Mouse (Mus musculus): Measurements from ENCODE around the gene Gm3029. TPM values are rescaled to one million over a fixed set of nuclear protein-coding genes. Genes with fewer than 3 reads are reported as not detected.

Gm3029 gene
- not detected in 2 replicates for polyA plus RNA-seq (2015; fragmentation: Nextera tagmentation; extraction: Ambion mirVana)

DNA sequence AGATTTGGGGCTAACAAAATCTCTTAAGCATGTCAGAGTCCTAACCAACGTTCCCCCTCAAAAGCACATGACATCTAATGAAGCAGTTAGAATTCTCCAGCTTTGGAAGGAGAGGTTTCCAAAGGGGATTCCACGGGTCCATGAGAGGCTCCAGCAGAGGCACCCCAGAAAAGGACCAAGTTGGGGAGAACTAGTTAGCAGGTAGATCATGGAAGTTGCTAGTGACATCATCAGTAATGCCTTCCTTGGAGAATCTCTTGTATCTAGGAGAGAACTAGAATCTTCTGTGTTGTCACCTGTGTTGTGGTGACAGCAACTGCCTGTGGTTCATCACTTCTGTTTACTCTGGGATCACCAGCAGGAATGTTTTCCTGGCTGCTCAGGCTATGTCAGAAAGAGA lies at the start of gene Gm3029:
TSS of gene Gm3029 (plus strand) at position 301 of the 400 bp plus-strand sequence.

DNA sequence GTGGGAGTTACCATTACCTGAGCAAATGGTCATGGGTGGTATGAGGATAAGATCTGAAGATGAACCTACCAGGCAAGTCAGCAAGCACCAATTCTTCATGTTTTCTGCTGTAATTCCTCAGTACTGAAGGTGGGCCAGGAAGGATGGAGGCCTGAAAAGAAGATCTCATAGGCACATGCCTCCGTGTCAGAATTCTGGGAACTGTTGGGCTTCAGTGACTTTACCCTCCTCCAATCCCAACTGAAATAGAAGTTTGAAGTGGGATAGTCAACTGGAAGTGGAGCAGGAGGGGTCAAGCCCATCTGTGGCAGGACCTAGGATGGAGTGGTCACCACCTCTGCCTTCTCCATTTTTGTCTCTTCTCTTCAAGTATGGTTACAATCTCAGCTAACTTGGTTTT lies 47.7 kb upstream of the Gm3029 start, which contains the start of gene Gm2916:
TSS of gene Gm2916 (plus strand) at position 301 of the 400 bp plus-strand sequence.

DNA sequence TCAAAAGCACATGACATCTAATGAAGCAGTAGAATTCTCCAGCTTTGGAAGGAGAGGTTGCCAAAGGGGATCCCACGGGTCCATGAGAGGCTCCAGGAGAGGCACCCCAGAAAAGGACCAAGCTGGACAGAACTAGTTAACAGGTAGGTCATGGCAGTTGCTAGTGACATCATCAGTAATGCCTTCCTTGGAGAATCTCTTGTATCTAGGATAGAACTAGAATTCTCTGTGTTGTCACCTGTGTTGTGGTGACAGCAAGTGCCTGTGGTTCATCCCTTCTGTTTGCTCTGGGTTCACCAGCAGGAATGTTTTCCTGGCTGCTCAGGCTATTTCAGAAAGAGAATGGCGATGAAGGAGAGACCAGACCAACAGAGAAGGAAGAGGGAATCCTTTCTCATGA lies 31.7 kb downstream of the Gm3029 start, which contains the start of gene Gm3095:
TSS of gene Gm3095 (plus strand) at position 301 of the 400 bp plus-strand sequence.

Other genes with a start within 250 kb of the Gm3029 start
- not detected in 2 replicates for gene Gm3043, start 243.0 kb upstream of the Gm3029 start, polyA plus RNA-seq (2015; fragmentation: Nextera tagmentation; extraction: Ambion mirVana)
- gene Gm3002, start 121.7 kb upstream of the Gm3029 start, polyA plus RNA-seq (2015; fragmentation: Nextera tagmentation; extraction: Ambion mirVana): 0.14 and 0.27 TPM in 2 replicates
- gene Gm3033, start 85.5 kb upstream of the Gm3029 start, polyA plus RNA-seq (2015; fragmentation: Nextera tagmentation; extraction: Ambion mirVana): not detected in 2 replicates
- gene Gm2916, start 47.6 kb upstream of the Gm3029 start, polyA plus RNA-seq (2015; fragmentation: Nextera tagmentation; extraction: Ambion mirVana): 0.18 TPM in 1 of 2 replicates, not detected in the other
- 0.25 TPM in 1 of 2 replicates, not detected in the other for gene Gm3095, start 31.8 kb downstream of the Gm3029 start, polyA plus RNA-seq (2015; fragmentation: Nextera tagmentation; extraction: Ambion mirVana)
- not detected in 2 replicates for gene Gm3099, start 66.6 kb downstream of the Gm3029 start, polyA plus RNA-seq (2015; fragmentation: Nextera tagmentation; extraction: Ambion mirVana)
- gene Gm5796, start 92.2 kb downstream of the Gm3029 start, polyA plus RNA-seq (2015; fragmentation: Nextera tagmentation; extraction: Ambion mirVana): 0.11 and 0.30 TPM in 2 replicates
- not detected in 2 replicates for gene Gm3115, start 152.4 kb downstream of the Gm3029 start, polyA plus RNA-seq (2015; fragmentation: Nextera tagmentation; extraction: Ambion mirVana)
- 0.55 TPM in 1 of 2 replicates, not detected in the other for gene Gm8108, start 178.8 kb downstream of the Gm3029 start, polyA plus RNA-seq (2015; fragmentation: Nextera tagmentation; extraction: Ambion mirVana)
- gene Gm3127, start 233.3 kb downstream of the Gm3029 start, polyA plus RNA-seq (2015; fragmentation: Nextera tagmentation; extraction: Ambion mirVana): not detected in 2 replicates